Mouse (Mus musculus): ENCODE data around the gene Kng2. TPM values are rescaled to one million over a fixed set of nuclear protein-coding genes. Genes with fewer than 3 reads are reported as not detected.
A peak's percentile ranks its signal among the peaks of the same experiment; 100 is the strongest.
"Not testable (repeated sequence)": the region's sequence is repeated elsewhere in the genome, so short reads cannot be mapped to it uniquely, and the experiment has no call there.

The Kng2 gene
- total RNA-seq, 2 experiments from 2014 or later: not detected

GRCm38 (mm10) chr16:22967383-22968030 is 61.8 kb downstream of the Kng2 start:
- no peak for DNase-seq (ENCODE audit: extremely low spot score in 1 of 2, low spot score in 2 of 2)
- intact Hi-C loops (cut with DNase I): no loop called here

- DNase-seq (ENCODE audit: extremely low spot score in 1 of 2, low spot score in 2 of 2): no peak
- intact Hi-C loops (cut with DNase I): no loop called here
Observed at GRCm38 (mm10) chr16:22963293-22963692, 66.0 kb downstream of the Kng2 start.

- intact Hi-C loops (cut with DNase I): no loop called here
- DNase-seq (ENCODE audit: extremely low spot score in 1 of 2, low spot score in 2 of 2): no peak
Observed at GRCm38 (mm10) chr16:22962256-22962655, 67.0 kb downstream of the Kng2 start.

GRCm38 (mm10) chr16:22961073-22961472 is 68.2 kb downstream of the Kng2 start:
- intact Hi-C loops (cut with DNase I): no loop called here
- no peak for DNase-seq (ENCODE audit: extremely low spot score in 1 of 2, low spot score in 2 of 2)

GRCm38 (mm10) chr16:22956085-22956439 is 73.2 kb downstream of the Kng2 start:
- intact Hi-C loops (cut with DNase I): no loop called here
- no peak for DNase-seq (ENCODE audit: extremely low spot score in 1 of 2, low spot score in 2 of 2)

GRCm38 (mm10) chr16:22955397-22956084 is 73.7 kb downstream of the Kng2 start:
- peak in 1 of 2 experiments; percentile 63 for DNase-seq (ENCODE audit: extremely low spot score in 1 of 2, low spot score in 2 of 2)
- intact Hi-C loops (cut with DNase I): no loop called here

- intact Hi-C loops (cut with DNase I): no loop called here
- DNase-seq (ENCODE audit: extremely low spot score in 1 of 2, low spot score in 2 of 2): no peak
Observed at GRCm38 (mm10) chr16:22953069-22953468, 76.2 kb downstream of the Kng2 start.

- intact Hi-C loops (cut with DNase I): no loop called here
- DNase-seq (ENCODE audit: extremely low spot score in 1 of 2, low spot score in 2 of 2): no peak
Observed at GRCm38 (mm10) chr16:22950840-22951395, 78.4 kb downstream of the Kng2 start, which contains the start of gene Hrg. TSS of gene Hrg (plus strand) at chr16:22951072.

- intact Hi-C loops (cut with DNase I): no loop called here
- no peak for DNase-seq (ENCODE audit: extremely low spot score in 1 of 2, low spot score in 2 of 2)
Observed at GRCm38 (mm10) chr16:22947371-22947770, 81.9 kb downstream of the Kng2 start.

GRCm38 (mm10) chr16:22941825-22942476 is 87.3 kb downstream of the Kng2 start:
- DNase-seq (ENCODE audit: extremely low spot score in 1 of 2, low spot score in 2 of 2); intact Hi-C loops (cut with DNase I): not testable (repeated sequence)

- DNase-seq (ENCODE audit: extremely low spot score in 1 of 2, low spot score in 2 of 2): no peak
- intact Hi-C loops (cut with DNase I): no loop called here
Observed at GRCm38 (mm10) chr16:22939120-22939695, 90.1 kb downstream of the Kng2 start.

GRCm38 (mm10) chr16:22938541-22938940 is 90.7 kb downstream of the Kng2 start:
- intact Hi-C loops (cut with DNase I): no loop called here

GRCm38 (mm10) chr16:22937631-22938030 is 91.7 kb downstream of the Kng2 start:
- intact Hi-C loops (cut with DNase I): no loop called here
- DNase-seq (ENCODE audit: extremely low spot score in 1 of 2, low spot score in 2 of 2): no peak

More at GRCm38 (mm10) chr16:22938541-22938940, 90.7 kb downstream of the Kng2 start:
- no peak for DNase-seq (ENCODE audit: extremely low spot score in 1 of 2, low spot score in 2 of 2)

Other genes with a start within 250 kb of the Kng2 start
- gene Crygs, start 217.9 kb downstream of the Kng2 start, total RNA-seq (2021): not detected
- gene Tbccd1, start 171.8 kb downstream of the Kng2 start, total RNA-seq (2021): 10 to 100 TPM; 10.5 to 14.2 TPM
- 10 to 100 TPM; 62.4 to 62.8 TPM for gene Dnajb11, start 171.6 kb downstream of the Kng2 start, total RNA-seq (2021)
- gene Ahsg, start 138.2 kb downstream of the Kng2 start, total RNA-seq (2021): not detected
- gene Fetub, start 111.1 kb downstream of the Kng2 start, total RNA-seq (2021): under 1 TPM in 1 of 2 experiments, not detected in 1; 0.58 TPM
- gene Hrg, start 78.4 kb downstream of the Kng2 start, total RNA-seq (2021): not detected
- not detected for gene Kng1, start 28.4 kb upstream of the Kng2 start, total RNA-seq (2021)
- gene Eif4a2, start 78.0 kb upstream of the Kng2 start, total RNA-seq (2021): 100 to 1,000 TPM; 767 to 770 TPM
- 1 to 10 TPM; 5.9 to 8.4 TPM for gene Rfc4, start 98.3 kb upstream of the Kng2 start, total RNA-seq (2021)
- gene Adipoq, start 117.1 kb upstream of the Kng2 start, total RNA-seq (2021): not detected
- 10 to 100 TPM; 10.3 to 12.0 TPM for gene St6gal1, start 195.3 kb upstream of the Kng2 start, total RNA-seq (2021)